Mouse (Mus musculus) liver, embryonic 11.5 days (tissue): ENCODE measurements around the gene Cdx2. TPM values are rescaled to one million over a fixed set of nuclear protein-coding genes. Genes with fewer than 3 reads are reported as not detected.

Experiments
- ATAC-seq: fragments of 200-750 bp; cut with Nextera tagmentation; replicated peaks from 2 replicates; pipeline ENCODE4 v1.8.0; 2017; ENCODE audit warnings: moderate number of reproducible peaks, mild to moderate bottlenecking, moderate TSS enrichment, moderate library complexity; ENCODE audit not compliant: low FRiP score
- DNase-seq: peaks from one replicate; pipeline ENCODE4 v3.0.0-alpha.2; 2017; ENCODE audit warnings: low spot score
- H3K27ac ChIP-seq: fragments of 300-500 bp; sonication (generic); 2 replicates; pipeline ENCODE4 v1.5.1; 2014; ENCODE audit warnings: mild to moderate bottlenecking, low read depth, low read length, control low read depth
- H3K27me3 ChIP-seq: fragments of 300-500 bp; sonication (generic); replicated peaks from 2 replicates; pipeline ENCODE4 v1.6.1; 2014; ENCODE audit warnings: low read length, mixed read lengths; ENCODE audit not compliant: control insufficient read depth, insufficient read depth
- H3K36me3 ChIP-seq: fragments of 300-500 bp; sonication (generic); 2 replicates; pipeline ENCODE4 v1.6.1; 2014; ENCODE audit warnings: mild to moderate bottlenecking, low read length, moderate library complexity, mixed read lengths; ENCODE audit not compliant: control insufficient read depth, insufficient read depth
- H3K4me1 ChIP-seq: fragments of 300-500 bp; sonication (generic); replicated peaks from 2 replicates; pipeline ENCODE4 v1.6.1; 2014; ENCODE audit warnings: low read length, mixed read lengths; ENCODE audit not compliant: control insufficient read depth, insufficient read depth
- H3K4me2 ChIP-seq: fragments of 300-500 bp; sonication (generic); 2 replicates; pipeline ENCODE4 v1.6.1; 2014; ENCODE audit warnings: mild to moderate bottlenecking, control low read depth, moderate library complexity
- H3K4me3 ChIP-seq: fragments of 300-500 bp; sonication (generic); 2 replicates; pipeline ENCODE4 v1.5.1; 2014; ENCODE audit warnings: low read depth, low read length, control low read depth
- H3K9ac ChIP-seq: fragments of 300-500 bp; sonication (generic); 2 replicates; pipeline ENCODE4 v1.6.1; 2014; ENCODE audit warnings: low read depth, low read length, control low read depth
- H3K9me3 ChIP-seq: fragments of 300-500 bp; sonication (generic); 2 replicates; pipeline ENCODE4 v1.6.1; 2016; ENCODE audit warnings: low read length, inconsistent platforms, mixed read lengths; ENCODE audit not compliant: control insufficient read depth
- WGBS: fragments of 180-500 bp; shearing (Covaris S2); extraction: QIAGEN DNeasy Blood & Tissue Kit; methylation state at CpG from one replicate; pipeline ENCODE4 v1.1.7; 2014; 5-methylcytosine and 5-hydroxymethylcytosine counted together
- microRNA-seq: library from miRNA; unstranded; fragments of <30 nt; microRNA quantifications from one replicate; pipeline ENCODE4, GENCODE M21; 2017; ENCODE audit warnings: borderline number of aligned reads
- polyA plus RNA-seq: library from polyadenylated mRNA; unstranded; fragments of >200 nt; fragmentation: Nextera tagmentation; extraction: Ambion mirVana; gene quantifications from 2 replicates; pipeline ENCODE4 v1.2.1, GENCODE M21; 2014

Gene Cdx2
- polyA plus RNA-seq, 1 experiment from 2014 or later = 0.14 TPM

GRCm38 (mm10) chr5:147260778-147261177 is 46.3 kb downstream of the Cdx2 start:
- Histone ChIP-seq H3K27me3 (peaks cover 6% of the 10 kb centered on the region), H3K36me3 (no peaks in the 10 kb centered on the region), H3K9ac (no peak overlapping the region), H3K4me1 (no peaks in the 10 kb centered on the region), H3K4me3 (no peak overlapping the region), H3K27ac (no peak overlapping the region), H3K4me2 (no peak overlapping the region), H3K9me3 (no peaks in the 10 kb centered on the region)
- DNase-seq (no peak), ATAC-seq (no peak)
- WGBS = 76% methylated on average over 4 of the region's 4 CpGs

GRCm38 (mm10) chr5:147260189-147260588 is 46.9 kb downstream of the Cdx2 start:
- Histone ChIP-seq H3K9me3 (no peaks in the 10 kb centered on the region), H3K36me3 (no peaks in the 10 kb centered on the region), H3K27ac (no peak overlapping the region), H3K4me2 (no peak overlapping the region), H3K4me1 (no peaks in the 10 kb centered on the region), H3K4me3 (no peak overlapping the region), H3K27me3 (0 out of 2 replicates have a peak, but pooled peaks cover 2% of the 10 kb centered on the region), H3K9ac (no peak overlapping the region)
- 86% methylated on average over 1 of the region's 1 CpGs for WGBS
- no peak for ATAC-seq
- no peak for DNase-seq

Small RNA genes within 50 kb of the gene (microRNA-seq; reads per million reads assigned to microRNA genes)
- gene Mir7k = not detected

Other genes with a start within 250 kb of the Cdx2 start
- 13.3 and 13.7 TPM in 2 replicates for gene Lnx2, start 230.7 kb downstream of the Cdx2 start, polyA plus RNA-seq
- 180 and 182 TPM in 2 replicates for gene Polr1d, start 230.2 kb downstream of the Cdx2 start, polyA plus RNA-seq
- gene Gsx1, start 118.6 kb downstream of the Cdx2 start, polyA plus RNA-seq = not detected in 2 replicates
- gene Pdx1, start 37.3 kb downstream of the Cdx2 start, polyA plus RNA-seq = 0.47 and 0.94 TPM in 2 replicates
- gene Urad, start 15.2 kb upstream of the Cdx2 start, polyA plus RNA-seq = 0.49 and 0.53 TPM in 2 replicates
- 1.6 and 1.8 TPM in 2 replicates for gene Flt3, start 93.2 kb upstream of the Cdx2 start, polyA plus RNA-seq
- 59.5 and 73.8 TPM in 2 replicates for gene Pan3, start 122.9 kb upstream of the Cdx2 start, polyA plus RNA-seq